Mouse (Mus musculus) spleen, postnatal 10 days (tissue): ENCODE data around the gene Trpm4.

Experiments
- DNase-seq, 2 experiments: peaks; one replicate each; pipeline ENCODE4 v3.0.0; 2021 to 2022; ENCODE audit warnings: low spot score in 2 of 2

Trpm4 gene

DNA sequence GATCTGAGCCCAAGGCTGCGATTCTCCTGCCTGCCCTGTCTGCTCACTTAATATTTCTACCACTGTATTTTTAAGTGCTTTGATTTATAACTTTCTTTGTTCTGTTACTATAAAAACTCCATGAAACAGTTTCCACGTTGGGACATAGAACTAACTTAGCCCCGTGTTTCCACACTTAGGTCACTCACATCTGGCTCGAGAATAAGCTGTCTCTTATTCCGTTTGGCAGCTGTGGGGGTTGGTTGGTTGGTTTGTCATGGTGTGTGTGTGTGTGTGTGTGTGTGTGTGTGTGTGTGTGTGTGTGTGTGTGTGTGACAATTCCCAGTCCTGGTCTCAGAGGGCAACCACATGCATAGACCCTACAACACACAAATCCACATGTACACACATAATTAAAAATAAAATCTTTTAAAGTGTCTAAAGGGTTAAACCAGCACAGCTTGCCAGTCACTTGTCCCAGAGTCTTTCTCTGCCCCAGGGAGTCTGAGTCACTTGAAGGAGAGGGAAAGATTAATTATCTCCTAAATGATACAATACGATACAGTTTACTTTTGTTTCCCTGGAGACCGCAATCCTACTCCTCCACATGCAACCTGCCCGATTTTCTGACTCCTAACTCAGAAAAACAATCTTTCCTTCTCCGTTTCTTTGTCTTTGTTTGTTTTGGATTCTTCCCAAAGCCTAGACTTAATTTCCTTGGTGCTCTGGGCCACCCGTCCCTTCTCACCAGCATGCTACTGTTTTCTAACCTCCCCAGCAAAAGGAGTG lies 20.7 kb downstream of the Trpm4 start:
- DNase-seq, result no peak

DNA sequence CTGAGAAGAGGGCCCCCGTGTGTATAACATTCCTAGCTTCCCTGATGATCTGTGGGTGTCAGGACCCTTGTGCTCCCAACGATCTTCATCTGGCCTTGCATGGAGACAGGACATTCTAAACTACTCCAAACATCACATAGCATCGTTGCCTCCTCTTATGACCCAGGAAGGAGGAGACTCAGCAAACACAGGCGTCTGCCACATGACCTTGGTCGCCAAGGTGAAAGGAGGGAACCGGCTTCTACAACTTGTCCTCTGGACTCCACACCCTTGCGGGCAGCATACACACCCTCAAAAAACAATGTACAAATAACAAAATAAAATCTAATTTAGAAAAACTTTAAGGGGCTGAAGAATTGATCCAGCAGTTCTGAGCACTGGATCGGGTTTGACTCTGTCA lies 21.6 kb downstream of the Trpm4 start:
- no peak for DNase-seq

DNA sequence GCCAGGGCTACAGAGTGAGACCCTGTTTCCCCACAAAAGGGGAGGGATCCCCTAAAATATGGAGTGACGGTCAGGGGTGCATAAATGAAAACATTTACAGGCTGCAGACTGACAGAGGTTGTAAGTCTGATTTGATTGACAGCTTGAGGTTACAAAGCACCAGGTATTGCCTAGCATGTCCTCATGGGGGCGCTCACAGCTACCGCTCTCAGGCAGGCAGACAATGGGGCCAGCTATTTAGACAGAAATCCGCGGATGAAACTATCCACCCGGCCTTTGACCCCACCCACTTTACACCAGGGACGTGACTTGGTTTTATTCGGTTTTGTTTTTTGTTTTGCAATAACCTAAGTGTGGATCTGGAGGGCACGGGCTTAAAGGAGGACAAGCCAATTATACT lies 24.1 kb downstream of the Trpm4 start:
- peak in 1 of 2 experiments; percentile 73 for DNase-seq

DNA sequence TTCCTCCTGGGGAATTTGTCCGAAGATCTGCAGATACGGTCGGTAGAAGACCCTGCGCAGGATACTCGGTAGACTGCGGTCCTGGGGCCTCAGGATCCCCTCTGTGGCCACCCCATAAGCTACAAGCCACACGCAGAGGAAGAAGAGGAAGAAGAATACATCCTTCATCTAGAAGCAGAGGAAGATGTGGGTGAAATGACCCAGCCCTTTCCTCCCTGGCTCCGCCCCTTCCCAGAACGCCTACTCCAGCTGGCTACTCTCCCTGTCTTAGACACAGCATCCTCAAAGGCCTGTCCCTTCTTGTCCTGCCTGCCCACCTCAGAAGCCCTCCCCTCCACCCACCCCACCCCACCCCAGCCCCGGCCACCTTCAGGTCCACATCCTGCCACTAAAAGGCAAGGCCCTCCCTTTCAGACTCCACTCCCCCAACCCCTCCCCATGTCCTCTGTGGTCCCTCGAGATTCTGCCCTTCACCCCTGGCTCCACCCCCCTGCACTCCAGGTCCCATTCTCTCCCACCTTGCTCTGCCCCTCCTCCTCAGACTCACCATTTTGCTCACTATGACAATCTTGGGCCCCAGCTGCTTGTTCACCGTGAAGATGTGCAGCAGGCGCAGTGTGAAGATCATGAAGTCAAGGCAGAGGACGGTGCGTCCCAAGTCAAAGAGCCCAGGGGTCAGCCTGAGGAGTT lies 24.9 kb downstream of the Trpm4 start:
- DNase-seq, result no peak

DNA sequence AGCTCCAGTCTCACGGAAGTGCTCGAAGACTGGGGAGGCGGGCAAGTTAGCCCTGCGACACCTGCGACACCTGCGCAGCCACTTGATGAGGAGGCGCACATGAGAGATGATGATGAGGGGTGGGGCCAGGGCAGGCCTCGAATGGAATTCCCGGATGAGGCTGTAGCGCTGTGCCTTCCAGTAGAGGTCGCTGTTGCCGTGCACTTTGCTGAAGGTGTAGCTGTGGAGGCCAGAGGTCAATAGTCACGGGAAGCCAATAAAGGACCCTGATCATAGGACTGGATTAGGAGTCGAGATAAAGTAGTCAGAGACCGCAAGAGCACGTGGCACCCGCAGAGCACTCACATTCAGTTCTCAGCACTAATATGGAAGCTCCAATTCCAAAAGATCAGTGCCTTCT lies 28.3 kb downstream of the Trpm4 start:
- DNase-seq, result peak; percentile 14 to 68

DNA sequence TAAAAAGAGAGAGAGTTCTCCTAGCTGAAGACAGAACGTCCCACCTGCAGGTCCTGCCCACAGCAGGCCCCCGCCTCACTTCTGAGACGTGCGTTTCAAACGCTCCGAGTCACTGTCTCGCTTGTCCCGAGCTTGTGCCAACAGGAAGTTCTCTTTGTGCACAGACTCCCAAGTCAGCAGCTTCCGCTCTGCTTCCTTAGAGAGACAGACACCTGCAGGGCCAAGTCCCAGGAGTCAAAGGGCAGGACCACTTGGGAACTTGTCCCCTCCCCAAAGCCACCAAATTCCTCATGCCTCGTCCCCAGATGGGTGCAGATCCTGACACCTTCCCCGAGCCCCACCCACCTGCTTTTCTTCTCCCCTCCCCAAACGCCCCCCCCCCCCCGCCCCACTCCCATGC lies 28.7 kb downstream of the Trpm4 start:
- no peak for DNase-seq

DNA sequence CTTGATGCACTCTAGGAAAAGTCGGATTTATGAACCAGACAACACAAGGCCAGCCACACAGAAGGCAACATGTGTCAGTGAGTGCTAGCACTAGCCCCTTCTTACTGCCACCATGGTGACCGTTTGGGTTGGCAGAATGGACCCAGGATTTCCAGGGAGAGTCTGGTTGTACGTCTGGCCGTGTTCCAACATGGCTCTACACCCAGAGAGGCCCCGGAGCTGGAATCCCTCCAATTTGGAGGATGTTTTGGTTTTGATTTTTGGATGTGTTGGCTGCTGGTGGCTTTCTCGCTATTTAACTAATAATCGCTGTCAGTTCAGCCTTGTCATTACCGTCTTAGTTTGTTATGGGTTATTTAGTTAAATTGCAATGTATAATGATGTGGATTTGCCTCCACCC lies 31.0 kb downstream of the Trpm4 start:
- DNase-seq, result no peak

DNA sequence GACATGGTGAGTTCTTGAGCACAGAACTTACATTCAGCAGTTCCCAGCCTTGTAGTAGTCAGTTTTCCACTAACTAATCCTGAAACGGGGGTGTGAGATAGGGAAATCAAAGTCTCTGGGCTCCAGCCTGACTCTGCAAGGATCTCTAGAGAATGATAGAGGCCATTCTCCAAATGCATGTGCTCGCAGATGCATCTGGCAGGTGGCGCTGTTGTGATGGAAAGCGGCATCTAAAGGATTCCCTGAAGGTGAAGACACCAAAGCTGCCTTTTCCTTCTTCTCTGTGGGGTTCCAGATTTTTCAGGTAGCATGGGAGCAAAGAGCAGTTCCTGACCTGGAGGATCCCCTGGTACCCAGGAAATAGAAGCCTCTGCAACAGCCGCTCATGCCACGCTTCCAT lies 33.3 kb downstream of the Trpm4 start:
- peak; percentile 16 to 59 for DNase-seq

DNA sequence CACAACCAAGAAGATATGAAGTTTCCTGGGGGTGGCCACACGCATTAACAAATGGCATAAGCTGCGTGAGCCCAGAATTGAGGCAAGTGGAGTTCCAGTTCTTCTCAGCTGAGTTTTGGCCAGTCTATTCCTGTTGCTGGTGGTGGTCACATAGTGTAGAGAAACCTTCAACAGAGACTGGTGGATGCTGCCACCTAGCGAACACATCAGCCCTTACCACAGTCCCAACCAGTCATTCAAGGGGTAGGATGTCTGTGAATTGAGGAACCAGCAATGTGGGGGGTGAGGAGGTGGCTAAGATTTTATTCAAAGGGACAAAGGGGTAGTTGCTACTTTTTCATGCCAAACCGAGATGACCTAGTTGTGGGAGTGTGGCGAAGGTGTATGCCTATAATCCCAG lies 33.8 kb downstream of the Trpm4 start:
- DNase-seq, result peak; percentile 13 to 77

DNA sequence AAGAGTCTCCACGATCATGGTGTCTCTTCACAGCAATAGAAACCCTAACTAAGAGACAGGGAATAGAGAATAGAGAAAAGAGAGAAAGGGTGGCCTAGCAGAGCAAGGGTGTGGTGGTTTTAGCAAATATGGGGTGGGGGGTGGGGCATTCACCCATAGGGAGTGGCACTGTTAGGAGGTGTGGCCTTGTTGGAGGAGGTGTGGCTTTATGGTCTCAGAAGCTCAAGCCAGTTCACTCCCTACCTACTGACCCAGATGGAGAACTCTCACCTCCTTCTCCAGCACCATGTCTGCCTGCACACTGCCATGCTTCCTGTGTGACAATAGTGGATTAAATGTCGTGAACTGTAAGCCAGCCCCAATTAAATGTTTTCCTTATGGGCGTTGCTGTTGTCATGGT lies 36.0 kb downstream of the Trpm4 start:
- DNase-seq, result no peak

DNA sequence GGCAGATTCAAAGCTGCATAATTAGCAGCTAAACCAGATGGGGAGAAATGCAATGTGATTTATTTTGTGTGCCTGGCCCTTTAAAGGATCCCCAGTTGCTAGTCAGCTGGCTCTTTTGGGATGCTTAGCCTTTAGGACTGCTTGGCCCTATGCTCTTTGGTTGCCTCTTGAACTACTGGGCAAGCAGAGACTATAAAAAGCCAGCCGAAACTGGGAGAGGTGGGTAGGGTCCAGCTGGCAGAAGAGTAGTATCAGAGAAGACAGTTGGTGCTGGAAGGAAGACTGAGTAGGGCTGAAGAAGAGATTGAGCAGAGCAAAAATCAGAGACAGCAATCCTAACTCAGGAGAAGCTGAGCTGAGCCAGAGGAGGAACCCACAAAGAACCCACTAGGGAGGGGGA lies 37.0 kb downstream of the Trpm4 start:
- DNase-seq, result no peak

DNA sequence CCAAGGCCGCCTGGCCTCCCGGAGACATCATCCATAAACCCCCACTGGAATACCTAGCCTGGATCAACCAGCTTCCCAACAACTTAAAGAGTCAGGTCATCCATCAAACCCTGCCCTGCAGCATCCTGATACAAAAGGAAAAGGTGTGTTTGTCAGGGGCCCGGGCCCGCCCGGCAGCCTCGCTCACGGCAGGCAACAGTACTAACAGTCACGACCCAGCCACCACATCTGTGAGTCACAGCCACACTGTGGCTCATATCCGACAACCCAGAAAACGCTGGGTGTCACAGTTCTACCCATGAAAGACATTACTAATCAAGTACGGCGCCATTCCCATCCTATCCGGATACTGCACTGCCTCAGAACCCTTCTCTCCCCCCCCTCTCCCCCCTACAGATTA lies 47.1 kb downstream of the Trpm4 start:
- DNase-seq, result no peak

DNA sequence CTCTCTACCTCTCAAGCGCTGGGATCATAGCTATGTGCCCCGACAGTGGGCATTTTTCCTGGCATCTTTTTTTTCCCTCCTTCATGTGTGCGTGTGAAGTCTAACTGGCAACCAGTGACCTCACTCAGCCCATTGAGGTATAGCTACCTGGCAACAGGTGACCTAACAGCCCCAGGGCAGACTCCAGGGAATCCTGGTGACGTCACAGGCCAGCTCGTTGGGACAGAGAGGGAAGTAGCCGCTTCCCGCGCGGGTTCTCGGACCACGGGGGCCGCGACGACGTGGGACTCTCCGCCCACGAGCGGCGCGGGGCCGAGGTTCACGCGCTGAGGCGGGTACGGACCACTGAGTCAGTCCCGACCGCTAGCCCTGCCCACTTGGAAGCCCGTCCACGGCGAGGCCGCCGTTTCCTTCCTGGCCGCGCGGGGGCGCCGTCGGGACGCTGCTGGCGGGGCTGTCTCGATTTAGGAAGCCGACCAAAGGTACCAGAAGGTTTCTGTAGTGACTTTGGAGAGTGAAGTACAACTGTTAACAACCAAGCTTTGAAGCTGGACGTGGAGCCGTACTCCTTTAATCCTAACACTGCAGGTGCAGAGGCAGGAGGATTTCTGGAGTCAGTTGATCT lies 56.3 kb downstream of the Trpm4 start, which contains the start of gene Slc6a21:
Gene Slc6a21 (plus strand): TSS at position 378 of the 625 bp plus-strand sequence.
- peak; percentile 72 to 83 for DNase-seq

DNA sequence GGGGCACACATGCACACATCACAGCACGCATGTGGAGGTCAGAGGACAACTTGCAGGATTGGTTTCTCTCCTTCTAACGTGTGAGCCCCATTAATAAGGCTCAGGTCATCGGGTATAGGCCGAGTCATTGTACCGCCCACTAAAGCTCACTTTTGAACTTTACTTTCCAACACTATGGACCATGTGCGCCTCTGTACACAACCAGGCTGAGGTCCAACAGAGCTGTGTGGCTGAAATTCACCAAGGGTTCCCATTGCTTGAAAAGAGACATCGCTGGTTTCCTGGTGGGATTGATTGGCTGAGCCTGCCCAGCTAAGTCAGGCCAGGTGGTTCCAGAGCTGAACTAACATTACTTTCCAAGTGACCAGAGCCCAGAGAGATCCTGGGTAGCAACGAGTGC lies 59.9 kb downstream of the Trpm4 start:
- no peak for DNase-seq

DNA sequence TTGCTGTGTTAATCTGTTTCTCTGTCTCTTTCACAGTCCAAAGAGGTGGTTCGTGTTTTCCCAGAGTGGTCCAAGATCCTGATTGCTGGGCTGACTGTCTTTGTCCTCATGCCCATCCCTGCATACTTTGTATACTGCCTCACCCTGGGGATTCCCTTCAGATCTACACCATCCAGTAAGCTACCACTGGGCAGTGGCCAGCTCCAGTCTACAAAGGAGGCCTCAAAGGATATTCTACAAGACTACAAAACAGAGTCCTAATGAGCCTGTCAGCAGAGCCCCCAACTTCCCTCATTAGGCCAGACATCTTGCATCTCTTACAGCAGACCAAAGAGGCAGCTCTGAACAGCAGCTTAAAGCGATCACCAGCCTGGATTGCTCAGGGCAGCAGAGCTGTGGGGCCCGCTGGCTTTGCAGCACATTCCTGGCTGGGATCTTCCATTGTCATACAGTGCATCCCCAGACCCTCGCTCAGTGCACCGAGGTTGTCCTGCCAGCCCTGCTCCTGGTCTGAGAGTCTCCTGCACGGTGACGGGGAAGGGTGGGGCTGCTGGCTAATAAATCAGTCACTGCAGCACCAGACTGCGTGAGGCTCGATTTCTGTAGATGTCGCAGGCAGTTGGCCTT lies 60.7 kb downstream of the Trpm4 start:
- DNase-seq, result no peak

DNA sequence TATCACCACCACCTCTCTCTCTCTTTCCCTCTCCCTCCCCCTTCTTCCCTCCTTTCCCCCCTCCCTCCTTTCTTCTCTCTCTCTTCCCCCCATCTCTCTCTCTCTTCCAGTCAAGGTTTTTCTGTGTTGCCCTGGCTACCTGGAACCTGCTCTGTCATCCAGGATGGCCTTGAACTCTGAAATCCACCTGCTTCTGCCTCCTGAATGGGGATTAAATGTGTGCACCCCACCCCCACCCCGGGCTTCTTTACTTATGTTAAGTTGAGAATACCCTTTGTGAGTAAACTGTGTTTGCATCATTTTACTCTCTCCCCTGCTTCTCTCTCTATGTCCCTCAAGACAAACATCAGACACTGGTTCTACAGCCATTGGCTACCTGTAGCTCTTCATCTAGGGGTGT lies 68.1 kb downstream of the Trpm4 start:
- no peak for DNase-seq

DNA sequence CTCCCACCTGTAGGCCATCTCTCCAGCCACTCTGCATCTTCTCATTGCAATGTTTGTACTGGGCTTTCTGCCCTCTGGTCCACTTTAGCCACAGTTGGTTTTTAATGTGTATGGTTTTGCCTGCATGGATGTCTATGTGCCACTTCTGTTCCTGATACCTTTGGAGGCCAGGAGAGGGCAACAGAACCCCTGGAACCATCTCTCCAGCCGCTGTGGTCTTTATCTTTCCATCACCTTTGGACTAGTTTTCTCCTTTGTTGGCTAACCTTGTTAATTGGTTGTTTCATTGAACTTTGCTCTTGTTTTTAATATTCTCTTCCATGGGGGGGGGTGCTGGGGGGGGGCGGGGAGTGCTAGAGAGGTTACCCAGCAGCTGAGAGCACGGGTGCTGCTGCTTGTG lies 69.2 kb downstream of the Trpm4 start:
- DNase-seq, result no peak

DNA sequence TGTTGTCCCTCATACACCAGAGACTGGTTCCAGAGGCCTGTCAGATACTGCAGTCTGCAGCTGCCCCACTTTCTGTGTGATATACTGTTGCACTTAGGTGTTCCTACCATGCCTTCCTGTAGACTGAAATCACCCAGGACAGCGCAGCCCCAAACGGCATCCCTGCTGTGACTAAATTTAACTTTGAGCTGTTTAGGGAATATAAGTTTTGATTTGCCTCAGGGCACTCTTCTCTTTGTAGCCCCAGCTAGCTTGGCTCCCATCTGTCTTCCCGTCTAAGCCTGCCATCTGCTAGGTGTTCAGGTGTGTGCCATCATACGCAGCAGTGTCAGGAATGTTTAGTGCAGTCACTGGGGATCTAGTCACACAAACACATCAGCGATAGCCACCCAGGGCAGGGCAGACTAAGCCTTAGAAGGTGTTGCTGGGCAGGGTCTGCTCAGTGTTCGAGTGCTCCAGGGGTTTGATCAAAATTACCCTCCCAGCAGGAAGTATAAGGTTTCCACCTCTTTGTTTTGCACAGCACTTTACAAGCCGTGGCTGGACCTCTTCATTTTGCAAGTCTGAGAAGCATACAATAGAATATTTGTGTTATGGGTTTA lies 70.5 kb downstream of the Trpm4 start:
- DNase-seq, result no peak

DNA sequence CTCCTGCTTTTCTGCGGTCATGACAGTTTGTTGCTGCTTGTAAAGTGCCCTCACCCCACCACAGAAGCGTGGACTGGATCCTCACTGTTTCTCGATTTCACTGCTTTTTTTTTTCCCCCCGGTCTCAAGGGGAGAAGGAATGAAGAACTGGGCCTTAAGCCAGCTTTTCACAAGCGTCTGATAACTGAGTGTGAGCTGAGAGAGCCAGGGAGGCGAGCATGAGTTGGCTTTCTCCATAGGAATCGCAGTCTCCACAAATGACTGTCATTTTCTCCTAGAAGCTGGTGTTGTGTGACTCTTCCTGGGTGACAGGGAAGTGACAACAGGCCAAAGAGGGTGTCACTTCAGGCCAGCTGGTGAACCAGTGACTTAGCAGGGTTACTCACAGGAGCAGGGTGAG lies 71.3 kb downstream of the Trpm4 start:
- no peak for DNase-seq

DNA sequence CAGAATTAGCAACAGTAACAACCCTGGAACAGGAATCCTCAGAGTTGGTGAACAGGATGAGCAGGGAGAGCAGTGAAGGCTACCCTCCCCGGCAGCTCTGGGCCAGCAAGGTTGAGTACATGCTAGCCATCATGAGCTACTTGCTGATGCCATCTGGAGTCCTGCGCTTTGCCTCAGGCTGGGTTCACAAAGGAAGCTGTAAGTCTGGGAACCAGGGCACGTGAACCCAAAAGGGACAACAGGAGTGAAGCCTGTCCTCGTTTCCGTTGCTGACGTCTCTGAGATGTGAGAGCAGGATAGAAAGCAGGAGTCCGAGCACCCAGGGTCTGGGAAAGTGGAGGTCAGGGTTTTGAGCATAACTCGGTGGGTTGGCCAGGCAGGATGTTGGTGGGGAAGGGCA lies 74.3 kb downstream of the Trpm4 start:
- DNase-seq, result no peak

DNA sequence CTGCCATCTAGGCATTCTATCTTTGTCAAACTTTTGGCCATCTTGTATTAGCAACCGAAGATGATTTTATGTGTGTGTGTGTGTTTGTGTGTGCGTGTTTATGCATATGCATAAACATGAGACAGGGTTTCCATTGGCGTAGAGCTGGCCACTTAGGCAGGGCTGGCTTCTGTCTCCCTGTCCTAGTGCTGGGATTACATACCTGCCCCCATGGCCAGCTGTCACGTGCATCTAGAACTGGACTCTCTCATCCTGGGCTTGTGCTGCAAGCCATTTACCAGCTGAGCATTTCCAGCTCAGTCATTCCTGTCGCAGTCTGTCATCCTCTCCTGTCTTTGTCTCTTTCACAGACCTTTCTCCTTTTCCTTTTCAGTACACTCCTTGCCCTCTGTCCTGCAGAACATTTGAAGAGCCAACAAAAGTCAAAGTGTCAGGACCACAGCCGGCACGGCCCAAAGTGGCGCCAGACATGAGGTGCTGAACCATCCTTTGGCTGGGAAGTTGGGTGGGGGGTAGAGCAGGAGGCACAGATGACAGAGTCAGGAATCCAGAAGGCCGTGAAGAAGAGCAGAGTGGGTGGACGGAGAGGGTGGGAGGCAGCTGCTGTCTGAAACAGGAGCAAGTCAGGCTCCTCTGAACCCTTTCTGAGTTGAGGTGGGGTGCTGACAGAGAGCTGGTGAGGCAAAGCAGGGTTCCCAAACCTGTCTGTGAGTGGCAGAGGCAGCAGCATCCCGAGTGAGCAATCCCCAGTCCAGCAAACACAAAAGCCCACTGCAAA lies 76.3 kb downstream of the Trpm4 start:
- DNase-seq, result no peak
